Mouse (Mus musculus) activated CD4-positive, CD25-positive, alpha-beta regulatory T cell (primary cell): ENCODE measurements around the gene Syne4. TPM values are rescaled to one million over a fixed set of nuclear protein-coding genes. Genes with fewer than 3 reads are reported as not detected.

ENCODE experiments used
- polyA plus RNA-seq, 2 experiments: library from polyadenylated mRNA; unstranded; fragments of 100-300 nt; shearing (Covaris generic); gene quantifications; one replicate each; pipeline ENCODE4 v1.2.1; 2017

The Syne4 gene
- polyA plus RNA-seq = 10 to 100 TPM in 1 of 2 experiments, 1 to 10 TPM in 1; 3.8 to 22.5 TPM

DNA sequence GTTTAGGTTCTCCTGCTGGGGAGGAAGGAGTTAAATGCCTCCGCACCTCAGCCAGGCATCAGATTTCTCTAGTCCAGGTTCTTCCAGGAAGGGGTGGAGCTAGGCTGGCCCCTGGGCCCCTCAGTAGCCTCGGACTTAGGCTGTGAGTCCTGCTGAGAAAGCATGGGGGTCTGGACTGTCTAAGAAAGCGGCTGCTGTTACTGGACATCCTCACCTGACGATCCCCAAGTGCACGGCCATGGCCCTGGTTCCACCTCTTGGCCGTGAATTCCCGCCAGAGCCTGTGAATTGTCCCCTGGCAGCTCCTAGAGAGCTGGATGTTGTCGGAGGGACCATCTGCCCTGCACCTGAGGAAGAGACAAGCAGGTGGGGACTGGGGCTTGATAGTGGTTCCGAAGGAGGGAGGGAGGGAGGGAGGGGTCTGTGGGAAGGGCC, at the start of gene Syne4:
TSS of gene Syne4 (plus strand) at position 87 of the 435 bp plus-strand sequence.

DNA sequence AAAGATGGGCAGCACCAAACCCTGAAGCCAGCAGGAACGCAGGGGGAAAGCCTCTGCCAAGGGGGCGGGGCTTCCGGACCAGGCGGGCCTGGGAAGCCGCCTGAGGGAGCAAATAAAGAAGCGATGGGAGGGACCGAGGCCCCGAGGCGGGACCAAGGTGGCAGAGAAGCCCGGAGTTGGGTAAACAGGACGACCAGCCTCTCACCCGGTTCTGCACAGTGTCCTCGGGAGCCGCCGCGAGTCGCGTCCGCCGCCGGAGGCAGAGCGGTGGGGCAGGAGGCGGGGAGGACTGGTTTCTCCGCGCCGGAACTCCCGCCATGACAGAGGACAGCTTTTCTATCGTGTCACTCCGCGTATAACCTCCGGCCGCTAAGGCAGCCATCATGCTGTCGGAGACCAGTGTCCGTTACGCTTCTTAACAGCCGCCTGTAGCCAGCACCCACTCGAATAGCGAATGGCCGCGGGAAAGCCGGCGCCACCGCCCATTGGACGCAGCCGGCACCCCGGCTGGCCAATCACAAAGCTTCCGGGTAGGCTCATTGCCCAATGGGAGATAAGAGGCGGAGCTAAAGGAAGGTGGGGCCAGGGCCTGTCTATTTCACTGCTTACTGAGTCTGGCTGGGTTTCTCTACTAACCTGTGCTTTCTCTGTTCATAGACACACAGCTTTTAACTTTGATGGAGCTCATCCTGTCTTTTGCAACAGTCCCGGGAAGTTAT, 34.5 kb upstream of the Syne4 start, which contains the start of the genes Thap8 and Wdr62:
TSS of gene Thap8 (plus strand) at position 144 of the 719 bp plus-strand sequence.
TSS of gene Wdr62 (minus strand) at position 469 of the 719 bp plus-strand sequence.

DNA sequence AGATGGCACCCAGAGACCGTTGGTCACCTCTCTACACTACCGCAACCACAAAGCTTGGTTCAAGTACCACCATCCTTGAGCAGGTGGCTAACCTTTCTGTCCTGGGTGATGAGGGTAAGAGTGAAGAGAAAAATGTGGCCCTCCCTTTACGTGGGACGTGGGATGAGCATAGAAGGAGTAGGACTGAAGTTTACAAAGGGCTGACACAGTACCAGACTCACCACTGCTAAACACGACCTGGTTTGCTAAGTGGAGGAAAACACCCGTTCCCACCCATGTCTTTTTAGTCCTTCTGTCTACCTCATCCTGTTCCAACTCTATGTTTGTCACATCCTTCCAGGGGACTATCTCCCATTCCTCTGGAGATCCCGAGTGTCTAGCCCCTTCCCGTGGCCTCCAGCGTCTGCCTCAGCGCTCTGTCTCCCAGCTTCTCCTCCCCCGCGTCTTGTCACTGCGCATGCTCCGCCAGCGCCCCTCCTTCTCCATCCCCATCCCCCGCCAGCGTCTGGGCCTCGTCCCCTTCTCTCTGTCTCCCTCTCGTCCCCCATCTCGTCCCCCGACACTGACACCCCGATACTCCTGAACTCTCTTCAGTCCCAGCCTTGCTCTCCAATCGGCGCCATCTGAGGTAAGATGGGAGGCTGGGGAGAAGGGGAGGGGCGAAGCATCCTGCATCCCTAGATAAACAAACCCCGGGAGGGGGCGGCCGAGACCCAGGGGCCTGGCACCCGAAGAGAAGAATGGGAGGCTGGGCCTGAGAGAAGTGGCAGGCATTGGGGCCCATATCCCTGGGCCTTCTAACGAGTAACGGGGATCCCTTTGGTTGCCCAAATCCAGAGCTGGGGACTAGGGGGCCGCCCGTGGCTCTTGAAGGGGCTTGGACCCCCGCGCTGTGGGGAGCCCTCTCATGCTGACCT, 23.1 kb upstream of the Syne4 start, which contains the start of gene Clip3:
TSS of gene Clip3 (plus strand) at position 514 of the 917 bp plus-strand sequence.

DNA sequence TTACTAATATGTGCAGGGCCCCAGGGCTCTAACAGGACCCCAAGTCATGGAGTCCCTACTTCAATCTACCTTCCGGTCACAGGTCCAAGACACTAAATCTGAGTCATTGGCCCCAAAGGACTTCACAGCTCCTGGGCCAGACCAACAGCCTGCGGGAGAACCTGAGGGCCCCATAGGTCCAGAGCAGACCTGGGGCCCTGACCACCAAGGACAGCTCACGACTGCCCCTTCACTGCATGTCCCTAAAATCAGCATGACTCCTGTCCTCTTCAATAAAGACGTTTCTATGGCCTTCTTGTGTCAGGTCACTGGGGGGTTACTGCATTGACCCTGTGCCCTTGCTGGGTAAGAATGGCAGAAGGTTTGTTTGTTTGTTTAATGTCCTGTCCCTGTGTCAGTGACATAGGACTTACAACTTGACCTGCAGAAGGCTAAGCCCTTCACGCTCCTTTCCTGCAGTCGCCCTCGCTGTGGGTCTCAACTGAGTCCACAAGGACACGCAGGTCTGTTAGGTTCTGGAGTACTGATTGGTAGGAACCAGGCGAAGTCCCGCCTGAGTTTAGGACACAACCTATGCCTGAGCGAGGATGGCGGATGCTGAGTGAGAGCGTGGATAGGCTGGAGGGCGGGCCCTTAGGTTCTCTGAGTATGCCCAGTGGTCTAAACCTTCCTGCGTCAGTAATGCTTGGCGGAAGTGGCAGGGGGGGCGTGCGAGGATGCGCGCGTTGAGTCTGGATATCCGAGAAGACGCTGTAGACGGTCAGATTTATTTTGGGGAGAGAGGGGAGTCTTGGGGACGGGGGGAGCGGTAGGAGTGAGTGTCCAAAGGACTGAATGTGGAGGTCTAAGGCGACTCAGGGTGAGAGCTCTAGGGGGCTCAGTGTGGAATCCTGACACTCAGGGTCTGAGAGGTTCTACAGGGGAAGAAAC, 6.3 kb upstream of the Syne4 start, which contains the start of gene Alkbh6:
TSS of gene Alkbh6 (plus strand) at position 642 of the 930 bp plus-strand sequence.

DNA sequence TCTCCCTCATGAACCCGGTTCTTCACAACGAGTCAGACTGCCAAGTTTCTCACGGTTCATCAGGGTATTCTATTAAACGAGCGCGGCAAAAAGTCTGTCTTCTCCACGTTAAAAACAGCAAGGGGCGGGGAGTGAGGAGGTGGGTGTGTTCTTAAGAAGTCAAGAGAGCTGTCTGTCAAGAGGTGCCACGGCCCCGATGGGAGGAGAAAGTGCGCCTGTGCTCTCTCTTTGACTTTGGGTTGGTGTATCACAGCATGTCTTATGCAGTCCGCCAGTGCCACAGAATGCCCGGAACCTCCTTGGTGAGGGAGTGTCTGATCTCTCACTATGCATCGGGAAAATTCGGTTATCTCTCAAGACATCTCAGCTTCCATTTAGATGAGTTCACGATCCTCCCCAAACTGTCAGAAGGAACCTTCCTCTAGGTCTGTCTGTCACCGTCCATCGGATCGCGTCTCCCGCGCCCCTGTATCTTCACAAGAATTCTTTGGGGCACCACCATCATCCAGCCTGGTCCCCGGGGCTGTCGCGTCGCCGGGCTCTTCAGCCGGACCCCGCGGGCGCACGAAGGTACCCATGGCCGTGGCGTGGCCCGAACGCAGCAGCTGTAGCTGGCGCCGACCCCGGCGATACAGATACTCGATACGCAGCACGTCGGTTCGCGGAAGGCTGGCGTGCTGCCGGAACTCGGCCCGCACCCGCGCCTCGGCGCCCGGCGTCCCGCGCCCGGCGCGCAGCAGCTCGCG, 7.1 kb downstream of the Syne4 start, which contains the start of gene E130208F15Rik:
TSS of gene E130208F15Rik (plus strand) at position 202 of the 746 bp plus-strand sequence.

DNA sequence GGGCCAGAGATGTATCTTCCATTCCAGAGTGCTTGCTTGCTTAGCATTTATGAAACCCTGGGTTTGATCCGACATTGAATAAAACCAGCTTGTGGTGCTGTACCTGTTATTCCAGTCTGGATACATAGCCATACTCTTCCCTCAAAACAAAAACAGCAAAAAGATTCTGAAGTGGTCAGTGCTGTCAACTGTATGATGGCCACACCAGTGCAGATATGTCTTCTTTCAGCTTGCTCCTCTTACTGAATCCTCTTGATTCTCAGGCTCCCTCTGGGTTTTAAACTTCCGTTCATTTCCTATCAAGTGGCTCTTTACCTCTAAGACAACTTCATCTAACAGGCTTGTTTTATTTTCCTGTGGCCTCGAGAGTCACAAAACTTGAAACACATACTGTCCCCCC, 9.2 kb downstream of the Syne4 start, which contains the start of gene Sdhaf1:
TSS of gene Sdhaf1 (minus strand) at position 101 of the 400 bp plus-strand sequence.

DNA sequence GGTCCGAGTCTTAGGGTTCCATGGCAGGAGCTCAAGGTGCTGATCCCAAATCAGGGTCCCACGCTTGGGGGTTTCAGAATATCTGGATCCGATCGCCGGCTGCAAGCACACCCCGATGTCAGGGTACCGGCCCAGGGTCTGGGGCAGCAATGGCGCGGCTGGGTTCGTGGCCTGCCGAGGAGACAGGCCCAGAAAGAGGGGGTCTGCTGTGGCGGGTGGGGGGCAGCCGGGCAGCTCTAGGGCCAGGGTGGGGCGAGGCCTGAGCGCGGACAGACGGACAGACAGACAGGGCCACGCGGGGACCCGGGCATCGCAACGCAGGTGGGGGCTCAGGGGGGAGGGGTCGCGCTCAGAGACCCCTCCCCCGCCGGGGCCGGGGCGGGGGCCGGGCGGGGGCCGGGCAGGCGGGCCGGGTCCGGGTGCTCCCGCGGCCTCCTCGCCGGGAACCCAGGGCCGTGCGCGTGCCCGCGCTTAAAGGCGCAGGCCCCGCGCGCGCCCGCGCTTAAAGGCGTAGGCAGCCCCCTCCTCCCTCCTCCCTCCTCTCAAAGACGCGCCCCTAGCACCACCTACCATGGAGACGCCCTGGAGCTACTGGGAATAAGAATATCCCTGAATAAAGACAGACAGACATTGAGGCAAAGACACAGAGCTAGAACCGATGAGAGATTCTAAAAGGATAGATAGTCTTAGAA, 48.2 kb downstream of the Syne4 start, which contains the start of gene Lrfn3:
TSS of gene Lrfn3 (minus strand) at position 121 of the 692 bp plus-strand sequence.

Other genes starting within 250 kb of the Syne4 start
- 1 to 10 TPM; 4.3 to 8.9 TPM for gene Zfp82, start 241.9 kb upstream of the Syne4 start, polyA plus RNA-seq
- gene Gm26920, start 224.4 kb upstream of the Syne4 start, polyA plus RNA-seq = 1 to 10 TPM in 1 of 2 experiments, not detected in 1; 4.2 TPM
- 10 to 100 TPM in 1 of 2 experiments, 1 to 10 TPM in 1; 7.9 to 11.2 TPM for gene Zfp566, start 224.3 kb upstream of the Syne4 start, polyA plus RNA-seq
- 10 to 100 TPM; 62.3 to 66.4 TPM for gene Zfp260, start 220.0 kb upstream of the Syne4 start, polyA plus RNA-seq
- 1 to 10 TPM; 5.0 to 7.0 TPM for gene Zfp382, start 192.9 kb upstream of the Syne4 start, polyA plus RNA-seq
- gene Zfp146, start 145.1 kb upstream of the Syne4 start, polyA plus RNA-seq = 10 to 100 TPM; 21.8 to 37.9 TPM
- gene Cox7a1, start 130.7 kb upstream of the Syne4 start, polyA plus RNA-seq = under 1 TPM; 0.64 to 0.74 TPM
- 10 to 100 TPM; 96.1 to 96.6 TPM for gene Capns1, start 116.0 kb upstream of the Syne4 start, polyA plus RNA-seq
- gene Polr2i, start 82.9 kb upstream of the Syne4 start, polyA plus RNA-seq = 10 to 100 TPM; 47.8 to 64.2 TPM
- gene Tbcb, start 82.5 kb upstream of the Syne4 start, polyA plus RNA-seq = 100 to 1,000 TPM; 109 to 132 TPM
- not detected for gene Ovol3, start 79.1 kb upstream of the Syne4 start, polyA plus RNA-seq
- under 1 TPM; 0.12 to 0.41 TPM for gene Thap8, start 34.7 kb upstream of the Syne4 start, polyA plus RNA-seq
- gene Wdr62, start 34.4 kb upstream of the Syne4 start, polyA plus RNA-seq = 1 to 10 TPM; 4.8 to 6.9 TPM
- gene Clip3, start 23.1 kb upstream of the Syne4 start, polyA plus RNA-seq = 1 to 10 TPM; 1.6 to 3.1 TPM
- gene Alkbh6, start 6.1 kb upstream of the Syne4 start, polyA plus RNA-seq = 100 to 1,000 TPM in 1 of 2 experiments, 10 to 100 TPM in 1; 92.7 to 159 TPM
- gene E130208F15Rik, start 6.9 kb downstream of the Syne4 start, polyA plus RNA-seq = not detected
- gene Sdhaf1, start 9.1 kb downstream of the Syne4 start, polyA plus RNA-seq = 10 to 100 TPM; 32.0 to 75.5 TPM
- gene Lrfn3, start 48.0 kb downstream of the Syne4 start, polyA plus RNA-seq = not detected
- gene Tyrobp, start 99.0 kb downstream of the Syne4 start, polyA plus RNA-seq = 10 to 100 TPM in 1 of 2 experiments, 1 to 10 TPM in 1; 7.1 to 32.2 TPM
- 100 to 1,000 TPM; 470 to 543 TPM for gene Hcst, start 105.0 kb downstream of the Syne4 start, polyA plus RNA-seq
- 10 to 100 TPM; 78.6 to 95.9 TPM for gene Nfkbid, start 106.9 kb downstream of the Syne4 start, polyA plus RNA-seq
- gene Aplp1, start 130.7 kb downstream of the Syne4 start, polyA plus RNA-seq = 10 to 100 TPM; 10.8 to 23.2 TPM
- gene Kirrel2, start 142.9 kb downstream of the Syne4 start, polyA plus RNA-seq = not detected
- not detected for gene Nphs1, start 143.5 kb downstream of the Syne4 start, polyA plus RNA-seq
- gene Prodh2, start 178.8 kb downstream of the Syne4 start, polyA plus RNA-seq = not detected
- gene Arhgap33, start 220.3 kb downstream of the Syne4 start, polyA plus RNA-seq = 1 to 10 TPM; 1.5 to 2.5 TPM
- gene Hspb6, start 237.4 kb downstream of the Syne4 start, polyA plus RNA-seq = 1 to 10 TPM; 1.9 to 4.1 TPM
- gene Proser3, start 237.5 kb downstream of the Syne4 start, polyA plus RNA-seq = 1 to 10 TPM; 5.7 to 6.2 TPM
- 100 to 1,000 TPM in 1 of 2 experiments, 10 to 100 TPM in 1; 92.9 to 107 TPM for gene Lin37, start 245.0 kb downstream of the Syne4 start, polyA plus RNA-seq
- gene U2af1l4, start 248.5 kb downstream of the Syne4 start, polyA plus RNA-seq = 10 to 100 TPM; 28.3 to 67.8 TPM
- gene Gm49396, start 248.5 kb downstream of the Syne4 start, polyA plus RNA-seq = 10 to 100 TPM; 53.5 to 82.4 TPM
- 100 to 1,000 TPM; 231 to 234 TPM for gene Psenen, start 248.8 kb downstream of the Syne4 start, polyA plus RNA-seq